Mouse (Mus musculus) testis, adult 2 months (tissue): ENCODE measurements around the gene Gnmt. TPM values are rescaled to one million over a fixed set of nuclear protein-coding genes. Genes with fewer than 3 reads are reported as not detected.

Experiments
- H3K27ac ChIP-seq: fragments of 200-500 bp; 2 replicates; pipeline ENCODE4 v1.5.1; 2012; ENCODE audit warnings: low read depth, low read length; ENCODE audit not compliant: control insufficient read depth, insufficient read depth
- H3K27me3 ChIP-seq: fragments of 200-500 bp; 2 replicates; pipeline ENCODE4 v1.6.1; 2012; ENCODE audit warnings: mild to moderate bottlenecking, low read length, moderate library complexity; ENCODE audit not compliant: control insufficient read depth, insufficient read depth
- H3K36me3 ChIP-seq: fragments of 200-500 bp; 2 replicates; pipeline ENCODE4 v1.6.1; 2012; ENCODE audit warnings: mild to moderate bottlenecking, low read length; ENCODE audit not compliant: control insufficient read depth, insufficient read depth
- H3K4me1 ChIP-seq: fragments of 200-500 bp; 2 replicates; pipeline ENCODE4 v1.6.1; 2012; ENCODE audit warnings: low read length; ENCODE audit not compliant: control insufficient read depth, insufficient read depth
- H3K4me3 ChIP-seq: fragments of 200-500 bp; 2 replicates; pipeline ENCODE4 v1.5.1; 2012; ENCODE audit warnings: low read depth, mild to moderate bottlenecking, low read length, moderate library complexity, mixed read lengths; ENCODE audit not compliant: control insufficient read depth
- CTCF ChIP-seq: fragments of 200-500 bp; IDR thresholded peaks from 2 replicates; pipeline ENCODE4 v1.5.1; 2012; ENCODE audit warnings: low read depth, mild to moderate bottlenecking, inconsistent platforms, low read length, moderate library complexity; ENCODE audit not compliant: control insufficient read depth, insufficient read depth, insufficient replicate concordance
- POLR2A ChIP-seq: fragments of 200-500 bp; IDR thresholded peaks from 2 replicates; pipeline ENCODE4 v1.6.1; 2012; ENCODE audit warnings: low read depth, mild to moderate bottlenecking, inconsistent platforms, low read length, moderate library complexity; ENCODE audit not compliant: control insufficient read depth
- polyA plus RNA-seq: library from polyadenylated mRNA; depleted of rRNA; stranded (reverse); fragments of >200 nt; gene quantifications from 2 replicates; pipeline ENCODE4 v1.2.3, GENCODE M21; 2012

The Gnmt gene
- polyA plus RNA-seq, 1 experiment, result 2.3 TPM

DNA sequence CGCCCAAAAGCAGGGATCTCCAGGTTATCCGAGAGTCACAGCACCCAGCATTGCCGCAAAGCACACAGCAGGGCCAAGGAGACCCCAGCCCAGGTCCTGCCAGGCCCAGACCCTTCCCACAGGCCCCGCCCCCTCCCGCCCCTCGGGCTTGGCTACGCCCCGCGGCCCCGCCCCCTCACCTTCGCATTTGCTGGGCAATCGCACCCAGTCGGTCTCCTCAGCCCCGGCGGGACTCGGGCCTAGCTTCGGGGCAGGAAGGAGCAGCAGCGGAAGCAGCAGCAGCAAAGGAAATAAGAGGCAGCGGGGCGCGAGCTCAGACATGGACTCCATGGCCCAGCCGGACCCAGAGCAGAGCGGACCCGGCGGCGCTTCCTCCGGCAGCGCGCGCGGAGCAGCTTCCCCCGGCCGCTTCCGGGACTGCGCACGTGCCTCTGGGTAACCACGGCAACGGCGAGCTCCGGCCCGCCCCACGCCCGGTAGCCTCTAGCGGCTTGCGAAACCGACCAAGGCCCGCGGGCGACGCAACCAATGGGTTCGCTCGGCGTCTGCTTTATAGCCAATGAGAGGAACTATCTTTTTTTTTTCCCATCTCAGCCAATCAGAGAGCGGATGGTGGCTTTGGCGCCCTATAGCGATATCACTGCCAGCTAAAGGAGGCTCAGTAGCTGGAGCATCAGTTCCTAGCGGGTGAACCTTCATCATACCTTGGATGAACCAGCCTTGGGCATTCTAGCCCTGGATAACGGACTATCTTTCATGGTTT, 23.0 kb upstream of the Gnmt start, which contains the start of gene Cnpy3:
Cnpy3 (minus strand) TSS at position 421 of the 763 bp plus-strand sequence.
- no peaks in the 10 kb centered on the region for H3K36me3 ChIP-seq
- no peaks in the 10 kb centered on the region for H3K27me3 ChIP-seq
- peak within 1 kb of the TSS; percentile 94 for H3K4me3 ChIP-seq
- TF ChIP-seq POLR2A (peak; percentile 73), CTCF (no peak)
- peak within 1 kb of the TSS; percentile 84 for H3K27ac ChIP-seq
- H3K4me1 ChIP-seq, result peaks cover 15% of the 10 kb centered on the region

DNA sequence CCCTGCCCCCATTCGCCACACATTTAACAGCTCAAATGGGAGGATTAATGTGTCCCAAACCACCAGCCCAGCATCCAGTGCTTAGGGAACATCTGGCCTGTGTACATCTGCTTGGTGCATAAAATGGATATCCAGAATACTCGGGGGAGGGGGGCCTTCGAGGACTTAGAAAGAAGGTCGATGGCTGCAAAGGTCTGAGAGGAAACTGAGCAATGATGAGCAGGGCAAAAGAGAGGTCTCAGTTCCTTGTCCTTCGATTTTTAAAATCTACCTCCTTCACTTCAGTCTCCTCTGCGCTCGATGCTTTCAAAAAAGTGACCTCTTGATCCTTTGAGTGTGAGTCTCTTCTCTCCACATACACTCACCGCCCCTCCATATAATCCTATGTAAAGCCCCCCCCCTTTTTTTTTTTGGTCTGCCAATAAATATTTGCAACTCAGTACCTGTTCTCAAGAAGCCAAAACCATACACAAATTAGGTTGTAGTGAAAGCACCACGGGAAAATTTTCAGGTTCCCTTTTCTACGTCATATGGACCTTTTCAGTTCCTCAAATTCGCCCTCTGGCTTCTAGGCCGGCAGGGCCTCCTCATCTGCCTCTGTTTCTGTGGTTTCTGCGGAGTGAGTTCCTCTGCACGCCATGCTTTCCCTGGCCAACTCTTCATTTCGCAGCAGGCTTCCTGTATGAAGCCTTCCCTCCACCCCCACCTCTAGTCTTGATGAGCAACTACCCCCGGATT, 22.3 kb upstream of the Gnmt start:
- peak overlapping the region; percentile 94 for H3K4me3 ChIP-seq
- TF ChIP-seq CTCF, result no peak
- TF ChIP-seq POLR2A, result no peak

DNA sequence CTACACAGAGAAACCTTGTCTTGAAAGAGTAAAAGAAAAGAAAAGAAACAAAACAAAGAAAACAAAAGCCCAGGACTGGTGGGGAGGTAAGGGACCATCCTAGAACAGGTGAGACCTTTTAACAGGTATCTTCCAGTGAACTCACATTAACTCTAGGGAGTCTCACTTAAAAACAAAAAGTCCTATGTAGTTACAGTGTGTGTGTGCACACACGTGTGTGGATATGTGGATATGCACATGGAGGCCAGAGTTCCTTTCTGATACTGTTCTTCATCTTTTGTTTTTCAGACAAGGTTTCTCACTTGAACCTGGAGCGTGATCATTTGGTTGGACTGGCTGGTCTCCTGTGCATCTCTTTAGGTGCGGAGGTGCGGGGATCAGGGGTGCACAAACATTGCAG, 21.6 kb upstream of the Gnmt start:
- TF ChIP-seq POLR2A (no peak), CTCF (no peak)
- H3K4me3 ChIP-seq, result no peak overlapping the region
- no peak overlapping the region for H3K27ac ChIP-seq

More for the DNA sequence above, 22.3 kb upstream of the Gnmt start:
- peak overlapping the region; percentile 84 for H3K27ac ChIP-seq
- no peaks in the 10 kb centered on the region for H3K27me3 ChIP-seq
- peaks cover 15% of the 10 kb centered on the region for H3K4me1 ChIP-seq
- no peaks in the 10 kb centered on the region for H3K36me3 ChIP-seq

GRCm38 (mm10) chr17:46749282-46749681, 20.3 kb upstream of the Gnmt start:
- no peak overlapping the region for H3K27ac ChIP-seq

More for the DNA sequence above, 21.6 kb upstream of the Gnmt start:
- Histone ChIP-seq H3K36me3 (no peaks in the 10 kb centered on the region), H3K27me3 (no peaks in the 10 kb centered on the region), H3K4me1 (peaks cover 15% of the 10 kb centered on the region)

DNA sequence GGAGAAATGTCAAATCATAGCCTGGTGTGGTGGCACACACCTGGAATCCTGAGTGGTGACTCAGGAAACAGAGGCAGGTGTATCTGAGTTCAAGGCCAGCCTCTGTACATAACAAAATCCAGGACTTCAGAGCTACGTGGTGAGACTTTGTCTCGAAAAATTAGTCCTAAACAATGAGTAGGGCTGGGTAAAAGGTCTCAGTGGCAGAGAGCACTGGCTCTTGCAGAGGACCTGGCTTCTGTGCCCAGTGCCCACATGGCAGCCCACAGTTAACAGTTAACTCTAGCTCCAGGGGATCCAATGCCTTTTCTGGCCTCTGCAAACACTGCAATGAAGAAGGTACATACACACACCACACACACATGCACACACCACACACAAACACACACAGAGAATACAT, 18.8 kb upstream of the Gnmt start:
- H3K4me1 ChIP-seq, result peaks cover 10% of the 10 kb centered on the region
- no peak overlapping the region for H3K27ac ChIP-seq
- H3K36me3 ChIP-seq, result 0 out of 2 replicates have a peak, but pooled peaks cover 1% of the 10 kb centered on the region
- H3K27me3 ChIP-seq, result no peaks in the 10 kb centered on the region
- H3K4me3 ChIP-seq, result no peak overlapping the region
- TF ChIP-seq CTCF (no peak), POLR2A (no peak)

More at GRCm38 (mm10) chr17:46749282-46749681, 20.3 kb upstream of the Gnmt start:
- Histone ChIP-seq H3K27me3 (no peaks in the 10 kb centered on the region), H3K4me1 (peaks cover 15% of the 10 kb centered on the region), H3K4me3 (no peak overlapping the region), H3K36me3 (no peaks in the 10 kb centered on the region)
- TF ChIP-seq CTCF (no peak), POLR2A (no peak)

DNA sequence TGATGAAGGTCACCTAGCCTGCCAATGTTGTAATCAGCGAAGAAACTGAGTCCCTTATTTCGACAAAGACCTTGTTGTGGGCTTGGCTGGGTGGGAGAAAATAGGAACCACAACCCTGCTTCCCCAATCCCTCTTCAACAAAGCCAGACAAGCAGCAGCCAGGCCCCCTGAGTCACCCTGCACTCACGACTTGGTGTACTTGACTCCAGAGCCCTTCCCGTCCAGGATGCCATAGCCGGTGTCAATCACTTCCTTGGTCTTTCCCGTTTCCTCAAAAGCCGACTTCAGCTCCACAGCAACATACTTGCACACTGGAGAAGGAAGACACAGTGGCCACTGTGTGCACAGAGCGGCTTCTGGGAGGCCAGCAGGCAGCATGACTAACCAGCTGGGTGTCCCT, 18.3 kb upstream of the Gnmt start:
- TF ChIP-seq POLR2A (no peak), CTCF (no peak)
- H3K4me3 ChIP-seq, result no peak overlapping the region
- no peaks in the 10 kb centered on the region for H3K27me3 ChIP-seq
- peaks cover 9% of the 10 kb centered on the region for H3K4me1 ChIP-seq
- 0 out of 2 replicates have a peak, but pooled peaks cover 1% of the 10 kb centered on the region for H3K36me3 ChIP-seq
- H3K27ac ChIP-seq, result no peak overlapping the region

DNA sequence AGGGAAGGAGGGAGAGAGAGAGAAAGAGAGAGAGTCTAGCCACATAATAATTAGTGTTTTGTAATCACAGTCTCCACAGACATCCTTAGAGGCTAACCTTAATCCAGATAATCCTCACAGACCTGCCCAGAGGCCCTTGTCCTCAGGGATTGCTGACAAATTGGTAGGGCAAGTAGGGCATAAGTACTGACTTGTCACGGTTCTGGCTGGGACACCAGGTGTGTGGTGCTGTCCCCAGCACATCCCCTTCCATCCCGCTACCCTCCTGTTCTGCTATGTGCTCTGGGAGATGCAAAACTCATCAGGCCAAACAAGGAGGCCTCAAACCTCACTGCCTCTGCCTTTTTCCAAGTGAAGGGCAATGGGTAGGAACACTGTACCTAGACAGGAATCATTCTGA, 16.5 kb upstream of the Gnmt start:
- H3K36me3 ChIP-seq, result 0 out of 2 replicates have a peak, but pooled peaks cover 1% of the 10 kb centered on the region

More for the DNA sequence above, 16.5 kb upstream of the Gnmt start:
- H3K27me3 ChIP-seq, result no peaks in the 10 kb centered on the region
- TF ChIP-seq POLR2A (no peak), CTCF (no peak)
- no peak overlapping the region for H3K27ac ChIP-seq
- H3K4me1 ChIP-seq, result no peaks in the 10 kb centered on the region
- H3K4me3 ChIP-seq, result no peak overlapping the region
